Mouse (Mus musculus) hindbrain, embryonic 12.5 days (tissue): ENCODE results near the gene Slc6a9. TPM values are rescaled to one million over a fixed set of nuclear protein-coding genes. Genes with fewer than 3 reads are reported as not detected.

Source experiments
- ATAC-seq: fragments of 200-750 bp; cut with Nextera tagmentation; 2 replicates; pipeline ENCODE4 v1.8.0; 2017; ENCODE audit warnings: moderate TSS enrichment; ENCODE audit not compliant: low FRiP score
- H3K27ac ChIP-seq: fragments of 300-500 bp; sonication (generic); 2 replicates; pipeline ENCODE4 v1.5.1; 2016; ENCODE audit warnings: mild to moderate bottlenecking
- H3K27me3 ChIP-seq: fragments of 300-500 bp; sonication (generic); 2 replicates; pipeline ENCODE4 v1.6.1; 2016; ENCODE audit warnings: mild to moderate bottlenecking
- H3K36me3 ChIP-seq: fragments of 300-500 bp; sonication (generic); 2 replicates; pipeline ENCODE4 v1.6.1; 2016; ENCODE audit warnings: mild to moderate bottlenecking
- H3K4me1 ChIP-seq: fragments of 300-500 bp; sonication (generic); 2 replicates; pipeline ENCODE4 v1.6.1; 2016
- H3K4me2 ChIP-seq: fragments of 300-500 bp; sonication (generic); replicated peaks from 2 replicates; pipeline ENCODE4 v1.6.1; 2016; ENCODE audit warnings: mild to moderate bottlenecking
- H3K4me3 ChIP-seq: fragments of 300-500 bp; sonication (generic); 2 replicates; pipeline ENCODE4 v1.5.1; 2016; ENCODE audit warnings: mild to moderate bottlenecking
- H3K9ac ChIP-seq: fragments of 300-500 bp; sonication (generic); 2 replicates; pipeline ENCODE4 v1.6.1; 2016; ENCODE audit warnings: mild to moderate bottlenecking, moderate library complexity
- H3K9me3 ChIP-seq: fragments of 300-500 bp; sonication (generic); replicated peaks from 2 replicates; pipeline ENCODE4 v1.6.1; 2016; ENCODE audit warnings: mild to moderate bottlenecking
- WGBS: fragments of 180-500 bp; shearing (Covaris S2); methylation state at CpG from one replicate; pipeline ENCODE4 v1.1.7; 2016; 5-methylcytosine and 5-hydroxymethylcytosine counted together
- polyA plus RNA-seq: library from polyadenylated mRNA; unstranded; fragments of >200 nt; fragmentation: Nextera tagmentation; extraction: Ambion mirVana; gene quantifications from 2 replicates; pipeline ENCODE4 v1.2.1, GENCODE M21; 2016

Gene Slc6a9
- polyA plus RNA-seq, 1 experiment from 2014 or later = 19.7 TPM

DNA sequence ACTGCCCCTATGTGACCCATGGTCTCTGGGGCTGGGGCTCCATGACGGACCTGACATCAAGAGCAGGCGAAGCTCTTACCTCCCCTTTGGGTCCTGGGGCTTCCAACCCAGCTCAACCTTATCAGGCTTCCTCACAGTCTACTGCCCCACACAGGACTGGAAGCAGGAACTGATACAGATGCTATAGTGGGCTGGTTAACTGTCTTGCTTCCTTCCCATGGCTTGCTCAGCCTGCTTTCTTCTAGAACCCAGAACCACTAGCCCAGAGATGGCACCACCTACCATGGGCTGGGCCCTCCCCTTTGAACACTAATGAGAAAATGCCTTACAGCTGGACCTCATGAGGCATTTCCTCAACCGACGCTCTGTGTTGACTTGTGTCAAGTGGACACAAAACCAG is 83.1 kb downstream of the Slc6a9 start:
- Histone ChIP-seq H3K27me3 (peaks cover 2% of the 10 kb centered on the region; the same call in 1 of the 2 replicates), H3K4me2 (no peak overlapping the region), H3K9ac (no peak overlapping the region), H3K4me3 (no peak overlapping the region), H3K9me3 (no peaks in the 10 kb centered on the region), H3K36me3 (no peaks in the 10 kb centered on the region), H3K4me1 (peaks cover 25% of the 10 kb centered on the region), H3K27ac (no peak overlapping the region)
- 92% methylated on average over 4 of the region's 4 CpGs for WGBS
- ATAC-seq = no peak

- Histone ChIP-seq H3K4me2 (no peak overlapping the region), H3K4me1 (peaks cover 22% of the 10 kb centered on the region), H3K9me3 (no peaks in the 10 kb centered on the region), H3K36me3 (no peaks in the 10 kb centered on the region), H3K27ac (no peak overlapping the region), H3K27me3 (peaks cover 5% of the 10 kb centered on the region; the same call in 1 of the 2 replicates), H3K4me3 (no peak overlapping the region), H3K9ac (no peak overlapping the region)
- ATAC-seq = no peak
- WGBS = 96% methylated on average over 4 of the region's 4 CpGs
Observed at GRCm38 (mm10) chr4:117917847-117918246, 83.5 kb downstream of the Slc6a9 start.

DNA sequence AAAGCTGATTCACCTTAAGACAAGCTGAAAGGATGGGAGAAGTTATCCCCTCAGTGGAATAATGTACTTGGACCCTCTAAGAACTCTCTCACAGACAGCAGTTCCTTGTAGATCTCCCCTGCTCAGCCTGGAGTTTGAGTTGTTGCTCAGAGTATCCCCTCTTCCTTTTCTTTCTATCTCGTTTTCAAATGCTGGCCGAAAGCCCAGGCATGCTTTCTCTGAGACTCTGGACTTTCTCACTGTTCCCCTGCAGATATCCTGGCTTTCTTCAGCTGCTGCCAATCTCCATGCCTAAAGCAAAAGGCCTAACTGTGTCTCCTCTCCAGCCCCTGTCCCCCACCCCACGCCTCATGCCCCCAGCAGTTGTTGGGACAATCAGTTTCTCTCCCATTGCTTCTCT is 84.0 kb downstream of the Slc6a9 start:
- Histone ChIP-seq H3K4me2 (no peak overlapping the region), H3K27me3 (peaks cover 8% of the 10 kb centered on the region; the same call in 1 of the 2 replicates), H3K4me1 (peaks cover 18% of the 10 kb centered on the region), H3K9ac (no peak overlapping the region), H3K36me3 (no peaks in the 10 kb centered on the region), H3K9me3 (no peaks in the 10 kb centered on the region), H3K27ac (no peak overlapping the region), H3K4me3 (no peak overlapping the region)
- ATAC-seq = no peak
- 72% methylated on average over 3 of the region's 3 CpGs for WGBS

- no peak overlapping the region for H3K4me3 ChIP-seq
- H3K27me3 ChIP-seq = peaks cover 13% of the 10 kb centered on the region; the same call in 1 of the 2 replicates
- 92% methylated on average over 5 of the region's 5 CpGs for WGBS
- H3K9ac ChIP-seq = no peak overlapping the region
- no peak overlapping the region for H3K27ac ChIP-seq
- H3K4me2 ChIP-seq = no peak overlapping the region
- ATAC-seq = no peak
- no peaks in the 10 kb centered on the region for H3K9me3 ChIP-seq
- H3K36me3 ChIP-seq = no peaks in the 10 kb centered on the region
- H3K4me1 ChIP-seq = peaks cover 12% of the 10 kb centered on the region
Observed at GRCm38 (mm10) chr4:117918762-117919161, 84.5 kb downstream of the Slc6a9 start.

DNA sequence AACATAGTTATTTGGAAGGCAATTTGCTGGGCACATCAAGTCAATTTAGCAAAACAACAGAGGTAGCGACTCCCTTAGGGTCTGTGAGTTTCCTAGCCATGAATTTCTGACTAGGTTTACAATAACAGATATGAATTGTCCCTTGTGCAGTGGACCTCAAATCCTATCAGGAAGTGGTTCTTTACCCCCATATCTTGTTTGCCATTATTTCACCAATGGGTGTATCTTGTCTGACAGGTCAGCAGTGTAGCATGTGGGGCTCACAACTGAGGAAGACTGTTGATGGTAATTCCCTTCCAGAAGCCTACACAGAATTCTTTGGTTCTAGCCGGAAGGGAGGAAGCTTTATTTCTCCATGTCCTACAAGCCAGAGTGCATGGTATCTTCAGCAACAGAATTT is 87.1 kb downstream of the Slc6a9 start:
- Histone ChIP-seq H3K4me1 (peaks cover 2% of the 10 kb centered on the region), H3K9ac (no peak overlapping the region), H3K27me3 (peaks cover 37% of the 10 kb centered on the region), H3K27ac (no peak overlapping the region), H3K9me3 (no peaks in the 10 kb centered on the region), H3K4me2 (no peak overlapping the region), H3K36me3 (no peaks in the 10 kb centered on the region), H3K4me3 (no peak overlapping the region)
- WGBS = 96% methylated on average over 2 of the region's 2 CpGs
- ATAC-seq = no peak

- no peak overlapping the region for H3K4me3 ChIP-seq
- no peak overlapping the region for H3K9ac ChIP-seq
- no peaks in the 10 kb centered on the region for H3K9me3 ChIP-seq
- 74% methylated on average over 2 of the region's 2 CpGs for WGBS
- H3K4me2 ChIP-seq = no peak overlapping the region
- peaks cover 58% of the 10 kb centered on the region for H3K27me3 ChIP-seq
- ATAC-seq = no peak
- no peaks in the 10 kb centered on the region for H3K36me3 ChIP-seq
- no peak overlapping the region for H3K27ac ChIP-seq
- peaks cover 15% of the 10 kb centered on the region for H3K4me1 ChIP-seq
Observed at GRCm38 (mm10) chr4:117923450-117923849, 89.1 kb downstream of the Slc6a9 start.

Other genes with a start within 250 kb of the Slc6a9 start
- gene Dmap1, start 152.2 kb upstream of the Slc6a9 start, polyA plus RNA-seq = 70.3 and 72.1 TPM in 2 replicates
- not detected in 2 replicates for gene Gm12845, start 110.1 kb upstream of the Slc6a9 start, polyA plus RNA-seq
- not detected in 2 replicates for gene Klf17, start 68.9 kb upstream of the Slc6a9 start, polyA plus RNA-seq
- 2.9 TPM in 2 replicates for gene Ccdc24, start 38.1 kb downstream of the Slc6a9 start, polyA plus RNA-seq
- gene B4galt2, start 49.0 kb downstream of the Slc6a9 start, polyA plus RNA-seq = 43.9 and 44.3 TPM in 2 replicates
- gene Atp6v0b, start 52.8 kb downstream of the Slc6a9 start, polyA plus RNA-seq = 267 and 289 TPM in 2 replicates
- gene Dph2, start 57.5 kb downstream of the Slc6a9 start, polyA plus RNA-seq = 20.5 and 22.4 TPM in 2 replicates
- gene Ipo13, start 80.5 kb downstream of the Slc6a9 start, polyA plus RNA-seq = 62.2 and 65.5 TPM in 2 replicates
- gene Artn, start 95.3 kb downstream of the Slc6a9 start, polyA plus RNA-seq = 1.7 and 2.3 TPM in 2 replicates